Mouse (Mus musculus): ENCODE measurements around the gene Lrig1. TPM values are rescaled to one million over a fixed set of nuclear protein-coding genes. Genes with fewer than 3 reads are reported as not detected.

Lrig1 gene
- total RNA-seq, 2 experiments from 2014 or later: 21.6 to 25.3 TPM

- no peak for DNase-seq
These were observed 1.3 kb downstream of the Lrig1 start for GRCm38 (mm10) chr6:94698509-94699172.

GRCm38 (mm10) chr6:94697423-94697822 is 2.5 kb downstream of the Lrig1 start:
- no peak for DNase-seq

GRCm38 (mm10) chr6:94696182-94697080 is 3.5 kb downstream of the Lrig1 start:
- DNase-seq: no peak

GRCm38 (mm10) chr6:94695121-94695930 is 4.6 kb downstream of the Lrig1 start:
- DNase-seq: no peak

GRCm38 (mm10) chr6:94694481-94694880 is 5.5 kb downstream of the Lrig1 start:
- DNase-seq: no peak

- no peak for DNase-seq
These were observed 6.9 kb downstream of the Lrig1 start for GRCm38 (mm10) chr6:94693091-94693490.

GRCm38 (mm10) chr6:94692003-94692402 is 8.0 kb downstream of the Lrig1 start:
- DNase-seq: no peak

GRCm38 (mm10) chr6:94690247-94690646 is 9.7 kb downstream of the Lrig1 start:
- DNase-seq: no peak

GRCm38 (mm10) chr6:94688722-94689121 is 11.2 kb downstream of the Lrig1 start:
- peak; percentile 35 for DNase-seq

- DNase-seq: no peak
These were observed 13.9 kb downstream of the Lrig1 start for GRCm38 (mm10) chr6:94686048-94686447.

GRCm38 (mm10) chr6:94685611-94686010 is 14.3 kb downstream of the Lrig1 start:
- DNase-seq: no peak

GRCm38 (mm10) chr6:94684844-94685557 is 15.0 kb downstream of the Lrig1 start:
- no peak for DNase-seq

- no peak for DNase-seq
These were observed 16.3 kb downstream of the Lrig1 start for GRCm38 (mm10) chr6:94683701-94684100.

- no peak for DNase-seq
These were observed 17.7 kb downstream of the Lrig1 start for GRCm38 (mm10) chr6:94682270-94682618.

GRCm38 (mm10) chr6:94681446-94682269 is 18.3 kb downstream of the Lrig1 start:
- DNase-seq: no peak

GRCm38 (mm10) chr6:94680760-94681445 is 19.1 kb downstream of the Lrig1 start:
- DNase-seq: no peak

GRCm38 (mm10) chr6:94679249-94679648 is 20.7 kb downstream of the Lrig1 start:
- DNase-seq: no peak

GRCm38 (mm10) chr6:94678377-94679164 is 21.4 kb downstream of the Lrig1 start:
- DNase-seq: no peak

- DNase-seq: no peak
These were observed 22.5 kb downstream of the Lrig1 start for GRCm38 (mm10) chr6:94677448-94677847.

- no peak for DNase-seq
These were observed 23.1 kb downstream of the Lrig1 start for GRCm38 (mm10) chr6:94676840-94677239.

Measured in adrenal gland, postnatal 10 days (tissue).